In genomic region chr9:121366135-121366863, GRCm38 (mm10) we compare ENCODE assay signal across 9 mouse cellular contexts.
DNase-seq lines count a peak whose midpoint lies in the region; ATAC-seq and TF ChIP-seq lines count a peak whose summit lies in the region.
"Had no signal": no experiment of that assay in that cellular context is flagged by ENCODE, and none has a peak within 500 bp of the region (broad histone marks: within the 10 kb centered on the region; RNA-seq: fewer than 3 reads in every experiment).

No protein-coding gene starts in this region.

- H3K27me3 ChIP-seq in hindbrain, postnatal 0 days (ENCODE audit: insufficient read depth, low read length): no peaks in the 10 kb centered on the region
- H3K27me3 ChIP-seq in neural tube, embryonic 15.5 days (replicated peaks): no peaks in the 10 kb centered on the region

- no peak overlapping the region; the same call in 1 of the 2 replicates for H3K4me3 ChIP-seq in hindbrain, postnatal 0 days (ENCODE audit: low read length)
- H3K4me3 ChIP-seq in neural tube, embryonic 15.5 days (replicated peaks): peak overlapping the region; percentile 14; the same call in 1 of the 2 replicates

- peak overlapping the region; percentile 40 for H3K4me2 ChIP-seq in hindbrain, postnatal 0 days (ENCODE audit: low read depth, low read length)
- H3K4me2 ChIP-seq in neural tube, embryonic 15.5 days: peak overlapping the region; percentile 32
- H3K4me2 ChIP-seq: lung, embryonic 14.5 days had no signal

- no peaks in the 10 kb centered on the region for H3K36me3 ChIP-seq in hindbrain, postnatal 0 days (ENCODE audit: insufficient read depth, low read length)
- H3K36me3 ChIP-seq in neural tube, embryonic 15.5 days: 0 out of 2 replicates have a peak, but pooled peaks cover 7% of the 10 kb centered on the region

- 0 out of 2 replicates have a peak overlapping the region, but pooled peaks have one; percentile 9 for H3K9ac ChIP-seq in hindbrain, postnatal 0 days (replicated peaks; ENCODE audit: low read length)
- no peak overlapping the region for H3K9ac ChIP-seq in neural tube, embryonic 15.5 days (replicated peaks)
- H3K9ac ChIP-seq: lung, embryonic 14.5 days had no signal

- no peaks in the 10 kb centered on the region for H3K9me3 ChIP-seq in hindbrain, postnatal 0 days (ENCODE audit: low read length)
- no peaks in the 10 kb centered on the region for H3K9me3 ChIP-seq in neural tube, embryonic 15.5 days (replicated peaks)

- H3K27ac ChIP-seq in hindbrain, postnatal 0 days: peak overlapping the region; percentile 88
- H3K27ac ChIP-seq in neural tube, embryonic 15.5 days (replicated peaks): peak overlapping the region; percentile 83

- peak; percentile 80 for ATAC-seq in hindbrain, postnatal 0 days
- peak; percentile 64 for ATAC-seq in neural tube, embryonic 15.5 days (ENCODE audit: low FRiP score)

- peaks cover 30% of the 10 kb centered on the region for H3K4me1 ChIP-seq in hindbrain, postnatal 0 days (ENCODE audit: insufficient read depth, low read length)
- peaks cover 52% of the 10 kb centered on the region for H3K4me1 ChIP-seq in neural tube, embryonic 15.5 days

- TF ChIP-seq CTCF in hindbrain, postnatal 0 days (IDR thresholded peaks at IDR 0.05; ENCODE audit: low read depth): no peak

- WGBS in hindbrain, postnatal 0 days: 32% methylated on average over 18 of the region's 18 CpGs
- 41% methylated on average over 18 of the region's 18 CpGs for WGBS in neural tube, embryonic 15.5 days

- DNase-seq in kidney, postnatal 25 days: peak; percentile 60 to 80
- no peak for DNase-seq in kidney, postnatal 10 days
- DNase-seq in adrenal gland, postnatal 25 days: peak; percentile 84
- DNase-seq in fibroblast of lung, adult 2 months (ENCODE audit: low read depth): peak; percentile 80
- DNase-seq in hindbrain, postnatal 0 days (ENCODE audit: low spot score): peak; percentile 86
- no peak for DNase-seq in thymus, postnatal 0 days (ENCODE audit: low spot score)
- DNase-seq in liver: no peak
- DNase-seq: lung, embryonic 14.5 days had no signal

Comparison
In these comparisons a context has a peak if more than half of its experiments do, and no peak if none do; other contexts are left out.
1. DNase-seq: peak in kidney, postnatal 25 days (2 of 2), adrenal gland, postnatal 25 days (single experiment), fibroblast of lung, adult 2 months (single experiment) and hindbrain, postnatal 0 days (single experiment); none in kidney, postnatal 10 days (single experiment), thymus, postnatal 0 days (single experiment) and liver (single experiment).